Mouse (Mus musculus) c-Kit-positive CD71-positive TER-119-positive erythroid progenitor cells, embryonic 14.5 days (primary cell): Measurements from ENCODE around the gene Fer1l4.

Source experiments
- DNase-seq: peaks from one replicate; pipeline ENCODE4 v3.0.0-alpha.2; 2013; ENCODE audit warnings: low spot score

The Fer1l4 gene

GRCm38 (mm10) chr2:156007888-156008532, 44.7 kb downstream of the Fer1l4 start, which contains the start of the genes 6430550D23Rik and Ergic3:
Gene 6430550D23Rik (minus strand): TSS chr2:156007977.
Gene Ergic3 (plus strand): TSS chr2:156008045.
- DNase-seq, result peak; percentile 97

- no peak for DNase-seq
These were observed 47.4 kb downstream of the Fer1l4 start for GRCm38 (mm10) chr2:156005393-156005792.

- peak; percentile 52 for DNase-seq
These were observed 60.9 kb downstream of the Fer1l4 start for GRCm38 (mm10) chr2:155991863-155992321.

- no peak for DNase-seq
These were observed 61.6 kb downstream of the Fer1l4 start for GRCm38 (mm10) chr2:155991151-155991550.

GRCm38 (mm10) chr2:155989085-155989484, 63.7 kb downstream of the Fer1l4 start:
- DNase-seq, result peak; percentile 85

- no peak for DNase-seq
These were observed 65.6 kb downstream of the Fer1l4 start for GRCm38 (mm10) chr2:155987131-155987530.

GRCm38 (mm10) chr2:155985776-155986175, 67.0 kb downstream of the Fer1l4 start:
- no peak for DNase-seq

GRCm38 (mm10) chr2:155979328-155979991, 73.3 kb downstream of the Fer1l4 start:
- DNase-seq, result no peak

- DNase-seq, result no peak
These were observed 78.5 kb downstream of the Fer1l4 start for GRCm38 (mm10) chr2:155974087-155974731.

- DNase-seq, result no peak
These were observed 79.4 kb downstream of the Fer1l4 start for GRCm38 (mm10) chr2:155973348-155973747.
